Mouse (Mus musculus) MEL-GATA-1-ER (cell line): ENCODE results near the gene Dusp13.

ENCODE experiments used
- DNase-seq: peaks from one replicate; pipeline ENCODE4 v3.0.0-alpha.2; 2012; ENCODE audit warnings: low read depth; ENCODE audit errors: extremely low read depth

The Dusp13 gene

GRCm38 (mm10) chr14:21747436-21748141 lies 3.4 kb downstream of the Dusp13 start:
- DNase-seq = no peak

GRCm38 (mm10) chr14:21746846-21747245 lies 4.1 kb downstream of the Dusp13 start:
- DNase-seq = no peak

GRCm38 (mm10) chr14:21746251-21746650 lies 4.7 kb downstream of the Dusp13 start:
- no peak for DNase-seq

- no peak for DNase-seq
Measured at GRCm38 (mm10) chr14:21745149-21745548, 5.8 kb downstream of the Dusp13 start.

- DNase-seq = no peak
Measured at GRCm38 (mm10) chr14:21744169-21744568, 6.8 kb downstream of the Dusp13 start.

- DNase-seq = no peak
Measured at GRCm38 (mm10) chr14:21742441-21742840, 8.5 kb downstream of the Dusp13 start.

GRCm38 (mm10) chr14:21741786-21742185 lies 9.2 kb downstream of the Dusp13 start:
- DNase-seq = peak; percentile 43

GRCm38 (mm10) chr14:21741314-21741713 lies 9.7 kb downstream of the Dusp13 start:
- no peak for DNase-seq

GRCm38 (mm10) chr14:21740345-21740744 lies 10.6 kb downstream of the Dusp13 start:
- DNase-seq = no peak

GRCm38 (mm10) chr14:21733131-21733905 lies 17.7 kb downstream of the Dusp13 start:
- DNase-seq = no peak

- no peak for DNase-seq
Measured at GRCm38 (mm10) chr14:21729936-21730335, 21.0 kb downstream of the Dusp13 start.

- DNase-seq = no peak
Measured at GRCm38 (mm10) chr14:21729031-21729732, 21.8 kb downstream of the Dusp13 start.

- no peak for DNase-seq
Measured at GRCm38 (mm10) chr14:21722021-21722698, 28.8 kb downstream of the Dusp13 start.

GRCm38 (mm10) chr14:21720430-21721205 lies 30.4 kb downstream of the Dusp13 start:
- no peak for DNase-seq

- no peak for DNase-seq
Measured at GRCm38 (mm10) chr14:21719646-21720383, 31.2 kb downstream of the Dusp13 start.

GRCm38 (mm10) chr14:21714486-21714885 lies 36.5 kb downstream of the Dusp13 start, which contains the start of gene Dupd1:
Gene Dupd1 (minus strand): TSS chr14:21714576.
- DNase-seq = no peak

- no peak for DNase-seq
Measured at GRCm38 (mm10) chr14:21711231-21711630, 39.8 kb downstream of the Dusp13 start.

GRCm38 (mm10) chr14:21709545-21709944 lies 41.4 kb downstream of the Dusp13 start:
- no peak for DNase-seq

- peak; percentile 73 for DNase-seq
Measured at GRCm38 (mm10) chr14:21706759-21707571, 44.0 kb downstream of the Dusp13 start.
